Mouse (Mus musculus) G1E (cell line): ENCODE measurements at regions not wholly inside any gene's neighbourhood (a gene's known extent, or its start where the extent isn't known, plus 50 kb on each side); places are given as distances from the start of the nearest gene placed in this dataset.

Experiments
- CTCF ChIP-seq: IDR thresholded peaks from 2 replicates; pipeline ENCODE4 v1.5.1; 2012; ENCODE audit warnings: low read depth, low read length, inconsistent platforms, mixed read lengths
- GATA1 ChIP-seq: IDR thresholded peaks from 2 replicates; pipeline ENCODE4 v1.6.1; 2012; ENCODE audit warnings: borderline replicate concordance, low read length, inconsistent platforms, mixed read lengths
- TAL1 ChIP-seq: conservative IDR thresholded peaks from 2 replicates; pipeline ENCODE4 v1.6.1; 2012; ENCODE audit warnings: low read depth, low read length, inconsistent platforms, mixed read lengths

- TF ChIP-seq CTCF (no peak), GATA1 (no peak), TAL1 (no peak)
Observed at GRCm38 (mm10) chr1:69379741-69380140, 271.9 kb upstream of the Erbb4 start.
